Mouse (Mus musculus): Measurements from ENCODE around the gene Mast4.

DNA sequence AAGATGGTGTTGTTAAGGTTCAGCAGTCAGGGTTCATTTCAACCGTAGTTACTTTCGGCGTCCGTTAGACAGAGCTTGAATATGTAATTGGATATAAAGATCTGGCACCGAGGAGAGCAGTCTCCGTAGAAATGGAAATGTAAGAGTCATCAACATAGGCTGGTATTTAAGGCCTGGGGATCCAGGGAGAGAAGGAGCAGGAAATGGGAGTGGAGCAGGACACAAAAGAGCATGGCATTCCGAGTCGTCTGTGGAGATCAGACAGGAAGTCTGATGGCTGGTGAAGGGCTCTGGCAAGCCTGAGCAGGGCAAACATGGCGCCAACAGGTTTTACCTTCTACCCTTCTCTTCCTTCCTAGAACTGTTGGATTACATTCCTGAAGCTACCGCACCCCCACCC is 28.9 kb upstream of the Mast4 start:
- TF ChIP-seq CTCF (IDR thresholded peaks at IDR 0.05; ENCODE audit: low read depth) = no peak
- no peak for TF ChIP-seq EP300 (IDR thresholded peaks at IDR 0.05; ENCODE audit: low read depth)
